8 mouse cellular contexts compared by ENCODE assay signal in the genomic region with DNA sequence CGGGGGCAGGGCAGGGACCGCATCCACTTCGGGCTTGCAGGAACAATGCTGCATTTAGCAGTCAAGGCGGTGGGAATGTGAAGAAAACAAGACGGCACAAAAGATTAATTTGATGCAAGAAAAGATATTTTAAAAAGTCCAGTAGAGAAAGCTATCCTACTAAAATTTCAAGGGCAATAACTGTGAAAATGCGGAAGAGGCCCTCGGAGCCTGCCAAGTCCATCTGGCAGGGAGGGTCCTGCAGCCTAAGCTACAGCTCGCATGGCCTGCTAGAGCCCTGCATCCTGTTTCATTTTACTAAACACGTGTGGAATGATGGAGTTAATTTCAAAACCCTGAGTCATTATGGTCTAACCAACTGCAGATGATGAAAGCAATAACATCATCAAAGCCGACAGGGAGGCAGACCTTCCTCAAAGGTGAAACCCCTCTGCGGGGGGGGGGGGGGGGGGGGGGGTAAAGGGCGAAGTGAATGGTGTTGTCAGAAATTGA.
DNase-seq lines count a peak whose midpoint lies in the region; ATAC-seq lines count a peak whose summit lies in the region.

No protein-coding gene starts in this region.

- H3K4me3 ChIP-seq in kidney, embryonic 15.5 days (replicated peaks), result no peak overlapping the region
- H3K4me3 ChIP-seq in hindbrain, embryonic 13.5 days, result no peak overlapping the region
- H3K4me3 ChIP-seq in midbrain, embryonic 14.5 days (replicated peaks; ENCODE audit: low read depth, low read length), result no peak overlapping the region

- 19% methylated on average over 12 of the region's 12 CpGs for WGBS in kidney, embryonic 15.5 days
- WGBS in hindbrain, embryonic 13.5 days, result 11% methylated on average over 10 of the region's 12 CpGs
- 10% methylated on average over 12 of the region's 12 CpGs for WGBS in midbrain, embryonic 14.5 days

- H3K4me1 ChIP-seq in kidney, embryonic 15.5 days, result peaks cover 9% of the 10 kb centered on the region
- H3K4me1 ChIP-seq in hindbrain, embryonic 13.5 days (replicated peaks), result peaks cover 21% of the 10 kb centered on the region
- H3K4me1 ChIP-seq in midbrain, embryonic 14.5 days (ENCODE audit: control insufficient read depth, insufficient read depth, low read length), result peaks cover 18% of the 10 kb centered on the region

- no peak for DNase-seq in kidney, adult 8-10 months
- DNase-seq in embryo, embryonic 11 days, result peak; percentile 73
- peak; percentile 66 for DNase-seq in midbrain, embryonic 14.5 days
- DNase-seq in right cerebral cortex, postnatal 25 days, result no peak
- DNase-seq in thymus, postnatal 36 days, result no peak
- no peak for DNase-seq in adrenal gland, adult 8-10 months

- no peaks in the 10 kb centered on the region for H3K36me3 ChIP-seq in kidney, embryonic 15.5 days
- H3K36me3 ChIP-seq in hindbrain, embryonic 13.5 days, result no peaks in the 10 kb centered on the region
- no peaks in the 10 kb centered on the region for H3K36me3 ChIP-seq in midbrain, embryonic 14.5 days (ENCODE audit: control insufficient read depth, insufficient read depth, low read length)

- no peaks in the 10 kb centered on the region for H3K27me3 ChIP-seq in kidney, embryonic 15.5 days
- no peaks in the 10 kb centered on the region for H3K27me3 ChIP-seq in hindbrain, embryonic 13.5 days
- no peaks in the 10 kb centered on the region for H3K27me3 ChIP-seq in midbrain, embryonic 14.5 days (ENCODE audit: control insufficient read depth, insufficient read depth, low read length)

- H3K27ac ChIP-seq in kidney, embryonic 15.5 days, result no peak overlapping the region
- H3K27ac ChIP-seq in hindbrain, embryonic 13.5 days, result peak overlapping the region; percentile 80
- peak overlapping the region; percentile 72 for H3K27ac ChIP-seq in midbrain, embryonic 14.5 days (replicated peaks; ENCODE audit: low read depth, low read length)

- 0 out of 2 replicates have a peak overlapping the region, but pooled peaks have one; percentile 24 for H3K4me2 ChIP-seq in kidney, embryonic 15.5 days
- peak overlapping the region; percentile 25; the same call in 1 of the 2 replicates for H3K4me2 ChIP-seq in hindbrain, embryonic 13.5 days
- H3K4me2 ChIP-seq in midbrain, embryonic 14.5 days (ENCODE audit: low read length), result peak overlapping the region; percentile 11; the same call in 1 of the 2 replicates

- no peak overlapping the region for H3K9ac ChIP-seq in kidney, embryonic 15.5 days
- peak overlapping the region; percentile 49 for H3K9ac ChIP-seq in hindbrain, embryonic 13.5 days
- H3K9ac ChIP-seq in midbrain, embryonic 14.5 days (replicated peaks; ENCODE audit: low read length), result peak overlapping the region; percentile 18; the same call in 1 of the 2 replicates

- 0 out of 2 replicates have a peak, but pooled peaks have one; percentile 40 for ATAC-seq in kidney, embryonic 15.5 days (replicated peaks; ENCODE audit: low FRiP score)
- peak; percentile 69 for ATAC-seq in hindbrain, embryonic 13.5 days (ENCODE audit: low FRiP score)
- peak; percentile 68; the same call in 1 of the 2 replicates for ATAC-seq in midbrain, embryonic 14.5 days (ENCODE audit: low FRiP score, low TSS enrichment)

- no peaks in the 10 kb centered on the region for H3K9me3 ChIP-seq in kidney, embryonic 15.5 days (replicated peaks)
- no peaks in the 10 kb centered on the region for H3K9me3 ChIP-seq in hindbrain, embryonic 13.5 days
- H3K9me3 ChIP-seq in midbrain, embryonic 14.5 days (ENCODE audit: control insufficient read depth, low read length), result no peaks in the 10 kb centered on the region

Comparison
In these comparisons a context has a peak if more than half of its experiments do, and no peak if none do; other contexts are left out.
1. DNase-seq: peak in embryo, embryonic 11 days (single experiment) and midbrain, embryonic 14.5 days (single experiment); none in kidney, adult 8-10 months (0 of 2), right cerebral cortex, postnatal 25 days (single experiment), thymus, postnatal 36 days (0 of 2) and adrenal gland, adult 8-10 months (single experiment).
2. Peak in every context shown above with its lines, with median percentiles within 50 percentile points of each other: ATAC-seq and H3K4me2 ChIP-seq.